Mouse (Mus musculus) urinary bladder, postnatal 4 days (tissue): Measurements from ENCODE around the gene Acat1.
A peak's percentile ranks its signal among the peaks of the same experiment; 100 is the strongest.

Experiments used
- DNase-seq, 2 experiments: peaks; one replicate each; pipeline ENCODE4 v3.0.0; 2021 to 2022; ENCODE audit warnings: low spot score in 2 of 2

The Acat1 gene

DNA sequence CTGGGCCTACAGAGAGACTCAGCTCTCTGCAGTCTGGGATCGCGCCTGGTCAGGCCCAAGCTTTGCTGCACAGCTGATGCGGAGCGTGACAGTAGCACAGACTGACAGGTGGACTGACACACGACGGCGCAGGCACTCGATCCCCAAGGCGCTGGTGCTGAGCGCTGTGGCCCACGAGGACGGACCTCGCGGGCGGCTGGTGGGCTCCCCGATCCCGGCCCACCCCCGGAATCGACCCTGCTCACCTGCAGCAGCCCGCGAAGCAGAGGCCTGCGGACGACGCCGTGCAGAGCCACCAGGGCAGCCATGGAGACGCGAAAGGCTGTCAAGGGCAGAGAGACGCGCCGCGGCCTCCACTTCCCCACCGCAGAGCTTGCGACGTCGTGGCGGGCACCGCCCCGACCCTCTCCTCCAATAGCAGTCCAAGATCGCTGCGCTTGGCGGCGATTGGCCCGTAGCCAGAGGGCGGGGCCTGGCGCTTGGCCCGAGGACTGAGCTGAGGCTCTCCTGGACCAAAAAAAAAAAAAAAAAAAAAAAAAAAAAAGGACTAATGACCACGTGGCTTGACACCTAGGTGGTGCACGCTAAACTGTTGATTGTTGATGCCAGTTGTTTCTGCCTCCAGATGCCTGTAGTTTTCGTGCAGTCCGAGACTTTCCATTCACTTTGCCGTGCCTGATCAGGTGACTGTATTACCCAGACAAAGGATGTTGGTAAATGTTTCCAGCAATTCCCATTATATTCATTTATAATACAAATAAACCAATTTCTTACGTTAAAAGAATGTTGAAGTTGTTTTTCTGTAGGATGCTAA, at the start of gene Acat1:
Acat1 (minus strand) TSS at position 415 of the 814 bp plus-strand sequence.
- DNase-seq, result peak; percentile 94 to 97

DNA sequence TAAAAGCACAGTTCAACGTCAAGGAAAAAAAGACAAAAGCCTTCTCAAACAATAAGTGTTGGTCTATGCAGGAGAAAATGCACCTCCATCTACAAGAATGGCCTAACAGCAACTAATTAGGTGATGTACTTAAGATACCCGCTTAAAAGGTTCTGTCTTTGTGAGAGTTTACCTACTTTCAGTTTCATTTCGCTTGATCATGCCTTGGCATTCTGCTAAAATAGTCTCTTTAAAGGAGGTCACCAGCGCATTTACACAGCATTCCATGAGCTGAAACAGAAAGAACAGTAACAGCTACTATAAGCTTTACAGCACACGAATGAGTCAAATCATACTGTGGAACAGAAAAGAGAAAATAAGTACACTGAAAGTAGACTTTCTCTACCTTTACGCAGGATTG, 24.6 kb upstream of the Acat1 start:
- DNase-seq, result no peak

DNA sequence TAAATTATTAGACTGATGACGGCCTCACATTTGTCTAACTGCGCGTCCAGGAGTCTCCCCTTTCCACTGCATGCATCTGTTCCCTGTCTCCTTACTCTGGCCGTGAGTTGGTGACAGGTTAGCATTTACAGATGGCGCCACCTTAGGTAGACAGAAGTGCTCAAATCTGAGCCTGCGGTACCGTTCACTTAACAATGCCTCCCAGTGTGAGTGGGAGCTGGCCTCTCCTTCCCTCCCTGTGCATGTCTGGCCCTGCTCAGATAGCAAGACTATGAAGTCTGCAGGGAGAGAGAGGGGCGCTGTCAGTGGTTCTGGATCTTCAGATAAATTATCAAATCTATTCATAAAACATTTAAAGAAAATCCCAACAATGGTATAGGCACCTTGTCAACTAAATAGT, 5.1 kb upstream of the Acat1 start:
- DNase-seq, result no peak

DNA sequence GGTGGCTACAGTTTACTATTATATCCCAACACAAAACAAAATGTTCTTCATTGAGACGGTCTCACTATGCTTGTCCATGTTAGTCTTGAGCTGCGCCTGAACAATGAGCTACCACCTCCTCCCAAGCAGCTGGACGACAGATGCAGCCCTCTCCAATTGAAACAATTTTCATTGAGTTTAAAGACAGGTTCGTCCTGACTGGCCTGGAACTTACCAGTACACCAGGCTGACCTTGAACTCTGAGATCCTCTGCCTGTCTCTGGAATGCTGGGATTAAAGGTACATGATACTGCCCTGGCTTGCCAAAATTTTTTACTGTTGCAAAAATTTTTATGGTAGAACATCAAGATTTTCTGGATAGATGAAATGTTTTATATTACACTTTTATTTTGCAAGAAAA, 4.1 kb upstream of the Acat1 start:
- no peak for DNase-seq

DNA sequence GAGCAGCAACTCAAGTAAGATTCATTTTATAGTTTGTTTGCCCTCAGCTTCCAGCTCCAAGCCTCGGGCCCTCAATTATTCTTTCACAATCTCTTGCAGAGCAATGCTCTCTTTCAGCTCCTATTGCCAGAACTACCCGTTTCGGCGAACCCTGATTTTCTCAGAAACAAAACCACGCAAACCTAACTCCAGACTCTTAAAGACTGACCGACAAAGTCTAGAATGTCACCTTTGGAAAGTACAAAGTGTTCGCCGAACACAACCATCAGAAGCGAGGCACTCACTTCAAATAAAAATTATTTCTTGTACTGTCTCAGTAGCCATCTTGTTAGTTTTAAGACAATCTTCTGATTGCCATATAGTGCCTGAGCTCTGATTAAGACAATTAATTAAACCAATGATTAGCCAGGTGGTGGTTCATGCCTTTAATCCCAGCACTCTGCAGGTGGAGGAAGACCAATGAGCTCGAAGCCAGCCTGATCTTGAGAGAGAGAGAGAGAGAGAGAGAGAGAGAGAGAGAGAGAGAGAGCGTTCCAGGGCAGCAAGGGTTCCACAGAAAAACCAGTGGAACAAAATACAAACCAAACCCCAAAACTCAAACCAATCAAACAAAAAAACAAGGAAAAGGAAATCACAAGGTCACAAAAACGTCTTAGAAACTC, 745 bp downstream of the Acat1 start:
- DNase-seq, result no peak

DNA sequence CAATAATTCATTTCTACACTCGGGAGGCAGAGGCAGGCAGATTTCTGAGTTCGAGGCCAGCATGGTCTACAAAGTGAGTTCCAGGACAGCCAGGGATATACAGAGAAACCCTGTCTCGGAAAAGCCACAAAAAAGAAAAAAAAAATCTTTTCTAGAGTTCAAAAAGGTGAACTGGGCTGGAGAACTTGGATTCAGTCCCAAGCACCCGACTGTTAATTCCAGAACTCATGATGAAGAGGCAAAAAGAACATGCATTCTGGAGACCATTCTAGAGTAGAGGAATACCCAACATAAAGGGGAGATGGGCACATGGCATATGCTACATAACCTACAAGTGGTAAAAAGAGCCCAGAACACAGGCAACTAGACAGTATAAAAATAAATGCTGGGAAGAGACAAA, 2.4 kb downstream of the Acat1 start:
- DNase-seq, result no peak

DNA sequence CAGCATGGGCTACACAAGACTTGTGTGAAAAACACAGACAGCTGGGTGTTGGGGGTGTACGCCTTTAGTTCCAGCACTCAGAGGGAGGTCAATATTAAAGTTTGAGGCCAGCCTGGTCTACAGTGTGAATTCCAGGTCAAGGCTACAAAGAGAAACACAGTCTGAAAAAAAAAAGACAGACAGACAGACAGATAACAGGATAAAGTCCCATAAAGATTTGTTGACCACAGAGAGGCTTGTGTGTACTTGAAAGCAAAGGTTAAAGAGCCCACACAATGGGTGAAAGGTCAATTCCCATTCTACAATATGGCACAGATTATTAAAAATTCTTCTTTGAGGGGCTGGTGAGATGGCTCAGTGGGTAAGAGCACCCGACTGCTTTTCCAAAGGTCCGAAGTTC, 3.0 kb downstream of the Acat1 start:
- DNase-seq, result no peak

DNA sequence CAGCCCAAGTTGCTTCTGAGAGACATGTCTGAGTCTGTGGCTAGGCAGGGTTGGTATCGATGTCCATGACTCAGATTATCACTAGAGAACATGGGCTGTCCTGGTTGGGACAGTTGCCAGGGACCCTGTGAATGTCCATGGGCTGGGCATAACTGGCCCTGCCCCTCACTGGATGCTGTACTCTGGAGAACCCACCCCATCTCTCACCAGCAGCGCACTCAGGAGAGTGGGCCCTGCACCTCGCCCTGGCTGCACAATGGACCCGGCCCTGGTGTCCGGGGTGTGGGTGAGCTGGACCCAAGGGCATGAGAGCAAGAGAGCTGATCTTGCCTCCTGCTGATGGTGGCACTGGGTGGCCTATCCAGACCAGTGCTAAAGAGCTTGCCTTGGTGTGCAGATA, 5.2 kb downstream of the Acat1 start:
- no peak for DNase-seq

DNA sequence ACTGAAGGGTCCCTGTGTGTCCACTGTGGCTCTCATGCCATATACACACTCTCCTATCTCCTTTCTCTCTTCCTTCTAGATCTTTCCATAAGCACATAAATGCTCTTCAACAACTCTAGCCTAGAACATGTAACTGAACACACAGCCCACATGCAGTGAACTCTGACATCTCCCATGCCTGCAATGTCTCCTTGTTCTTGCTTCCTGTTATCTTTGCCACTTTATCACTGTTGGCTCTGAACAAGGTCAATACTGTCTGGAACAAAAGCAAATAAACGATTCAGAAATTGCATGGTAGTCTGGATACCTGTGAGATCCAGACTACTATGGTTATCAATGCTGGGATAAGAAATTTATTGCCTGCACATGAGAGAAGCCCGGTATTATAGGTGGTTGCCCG, 6.3 kb downstream of the Acat1 start:
- no peak for DNase-seq

DNA sequence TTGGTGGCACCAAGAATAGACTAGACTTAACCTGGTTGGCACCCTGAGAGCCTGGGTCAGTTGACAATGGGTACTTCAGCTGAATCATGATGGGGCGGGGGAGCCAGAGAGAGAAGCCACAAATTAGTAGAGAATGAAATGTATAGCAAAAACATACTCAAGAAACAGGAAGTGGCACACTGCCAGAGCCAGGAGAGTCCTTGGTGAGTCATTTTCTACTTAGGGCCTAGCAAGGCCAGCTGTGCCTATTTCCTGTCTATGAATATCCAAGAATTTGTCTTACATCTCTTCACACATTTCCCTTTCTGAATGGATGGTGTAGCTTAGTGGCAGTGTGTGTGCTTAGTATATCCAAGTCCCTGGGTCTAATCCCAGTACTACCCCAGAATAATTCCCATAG, 6.8 kb downstream of the Acat1 start:
- DNase-seq, result no peak

DNA sequence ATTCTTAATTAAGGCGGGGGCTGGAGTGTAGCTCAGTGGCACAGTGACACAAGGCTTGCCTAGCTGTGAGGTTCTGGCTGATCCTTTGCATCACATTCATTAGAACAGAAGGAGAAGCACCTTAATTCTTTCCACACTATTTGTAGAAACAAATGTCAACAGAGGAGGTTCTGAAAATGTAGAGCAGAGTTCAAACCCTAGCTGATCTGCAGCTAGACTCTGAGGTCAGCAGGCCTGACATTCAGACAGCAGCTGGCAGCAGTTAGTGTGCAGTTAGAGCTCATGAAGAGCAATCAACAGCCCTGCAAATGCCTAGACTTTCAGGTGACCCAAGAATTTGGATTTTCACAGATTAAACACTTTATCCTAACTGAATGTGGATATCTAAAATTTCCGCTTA, 8.6 kb downstream of the Acat1 start:
- no peak for DNase-seq

DNA sequence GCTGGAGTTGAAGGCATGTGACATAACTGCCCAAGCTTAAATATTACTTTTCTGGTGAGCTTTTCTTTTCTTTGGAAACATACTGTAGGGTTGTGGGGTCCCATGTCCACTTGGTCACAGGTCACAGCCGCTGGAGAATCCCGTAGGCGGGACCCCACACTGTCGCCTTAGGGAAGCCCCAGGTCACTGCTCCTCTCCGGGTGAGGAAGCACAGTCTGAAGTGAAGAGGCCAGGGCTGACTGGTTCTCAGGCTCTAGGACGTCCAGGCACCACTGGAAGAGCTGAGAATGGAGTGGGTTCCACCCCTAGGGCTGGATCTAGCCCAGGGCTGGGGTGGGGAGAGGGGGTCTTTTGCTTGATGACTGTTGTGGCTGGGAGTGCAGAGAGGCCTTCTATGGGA, 11.6 kb downstream of the Acat1 start:
- no peak for DNase-seq

DNA sequence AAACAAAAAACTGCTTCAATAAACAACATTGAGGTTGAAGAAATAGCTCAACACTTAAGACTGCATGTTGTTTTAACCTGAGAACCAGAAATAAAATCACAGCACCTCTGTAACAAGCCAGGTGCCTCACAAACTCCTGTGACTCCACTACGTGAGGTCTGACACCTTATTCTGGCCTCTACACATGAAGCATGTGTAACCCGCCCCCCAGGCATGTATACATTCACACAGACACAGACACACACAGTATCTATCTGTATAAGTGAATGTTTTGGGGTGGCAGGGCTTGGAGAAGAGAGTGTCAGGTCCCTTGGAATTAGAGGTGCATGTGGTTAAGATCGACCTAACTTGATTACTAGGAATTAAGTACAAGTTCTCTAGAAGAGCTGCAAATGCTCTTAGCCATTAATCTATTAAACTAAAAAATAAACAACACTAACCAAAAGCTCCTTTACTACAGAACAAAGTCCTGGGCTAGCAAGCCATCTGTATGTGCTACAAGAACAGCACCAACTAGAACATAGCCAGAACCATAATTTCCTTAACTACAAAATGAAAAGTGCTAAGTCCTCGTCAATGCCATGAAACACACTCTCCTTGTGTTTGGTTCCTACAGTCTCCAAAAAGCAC, 13.1 kb downstream of the Acat1 start:
- DNase-seq, result peak in 1 of 2 experiments; percentile 0

DNA sequence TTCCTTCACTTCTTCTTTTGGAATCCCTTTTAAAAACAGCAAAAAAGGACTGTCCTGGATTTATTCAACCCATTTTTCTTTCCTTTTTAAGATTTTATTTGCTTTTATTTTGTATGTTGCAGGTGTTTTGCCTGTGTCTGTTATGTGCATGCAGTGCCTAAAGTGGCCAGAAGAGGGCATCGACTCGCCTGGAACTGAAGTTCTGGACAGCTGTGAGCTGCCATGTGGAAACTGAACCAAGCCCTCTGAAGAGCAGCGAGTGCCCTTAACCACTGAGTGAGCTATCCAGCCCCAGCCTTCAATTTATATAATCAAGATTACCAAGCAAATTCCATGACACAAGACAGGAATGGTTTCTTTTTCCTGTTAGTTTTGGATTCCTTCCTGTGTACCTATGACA, 15.4 kb downstream of the Acat1 start:
- peak; percentile 38 to 73 for DNase-seq

DNA sequence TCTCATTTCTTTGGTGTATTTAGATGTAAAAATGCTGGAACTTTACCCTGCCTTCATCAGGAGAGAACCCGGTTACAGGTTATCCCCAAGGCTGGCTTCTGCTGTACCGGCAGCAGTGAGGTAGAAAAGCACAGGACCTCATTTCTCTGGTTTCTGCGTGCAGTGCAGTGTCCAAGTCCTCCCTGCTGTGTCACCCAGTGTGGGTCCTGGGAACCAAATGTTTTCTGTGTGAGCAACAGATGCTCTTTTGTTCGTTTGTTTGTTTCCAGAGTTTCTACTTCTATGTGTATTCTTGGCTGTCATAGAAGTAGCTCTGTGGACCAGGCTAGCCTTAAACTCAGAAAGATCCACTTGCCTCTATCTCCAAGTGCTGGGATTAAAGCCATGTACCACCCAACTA, 28.3 kb downstream of the Acat1 start:
- no peak for DNase-seq

DNA sequence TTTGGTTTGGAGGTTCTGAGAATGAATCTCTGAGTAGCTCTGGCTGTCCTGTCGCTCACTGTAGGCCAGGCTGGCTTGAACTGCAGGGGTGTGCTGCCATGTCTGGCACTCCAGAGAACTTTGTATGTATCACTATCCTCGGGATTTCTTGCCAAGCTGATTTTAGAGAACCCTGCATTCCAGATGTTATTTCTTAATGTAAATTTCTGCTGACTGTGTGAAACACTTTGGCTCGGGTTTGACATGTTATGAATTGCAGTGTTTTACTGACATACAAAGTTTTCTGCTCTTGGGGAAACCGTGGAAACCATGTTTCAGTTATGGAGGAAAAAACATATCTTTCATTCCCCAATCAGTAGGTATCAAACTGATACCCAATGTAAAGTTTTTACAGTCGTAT, 34.5 kb downstream of the Acat1 start:
- no peak for DNase-seq

DNA sequence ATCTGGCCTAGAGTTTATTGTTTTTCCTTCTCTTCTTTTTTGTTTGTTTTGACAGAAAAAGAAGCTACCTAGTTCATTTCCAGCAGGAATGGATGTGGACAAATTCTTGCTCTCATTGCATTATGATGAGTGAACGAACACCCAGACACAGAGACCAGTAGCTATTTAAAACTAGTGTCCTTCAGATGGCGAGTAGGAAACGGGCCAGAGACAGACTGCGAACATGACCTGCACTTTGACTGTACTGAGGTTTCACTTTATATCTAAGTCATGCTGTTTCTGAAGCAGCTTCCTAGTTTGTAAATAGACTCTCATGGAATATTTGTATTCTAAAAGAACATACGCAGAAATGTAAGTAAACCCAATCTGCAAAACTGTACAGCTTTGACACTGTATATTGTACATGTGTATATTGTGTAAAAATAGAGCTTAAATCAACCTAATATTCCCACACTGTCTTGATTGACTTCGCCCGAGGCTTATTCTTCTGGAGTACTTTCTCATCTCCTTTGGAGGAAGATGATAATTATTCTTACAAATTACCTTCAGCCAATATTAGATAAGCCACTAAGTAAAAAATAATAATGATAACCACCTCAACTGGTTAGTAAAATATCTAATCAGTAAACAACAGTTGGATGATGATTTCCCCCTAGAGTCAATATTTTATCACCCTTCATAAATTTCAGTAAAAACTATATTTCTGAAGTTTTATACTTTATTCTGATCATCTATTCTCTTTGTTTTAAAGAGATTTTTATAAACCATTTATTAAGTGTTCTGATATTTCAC, 37.5 kb downstream of the Acat1 start:
- no peak for DNase-seq

DNA sequence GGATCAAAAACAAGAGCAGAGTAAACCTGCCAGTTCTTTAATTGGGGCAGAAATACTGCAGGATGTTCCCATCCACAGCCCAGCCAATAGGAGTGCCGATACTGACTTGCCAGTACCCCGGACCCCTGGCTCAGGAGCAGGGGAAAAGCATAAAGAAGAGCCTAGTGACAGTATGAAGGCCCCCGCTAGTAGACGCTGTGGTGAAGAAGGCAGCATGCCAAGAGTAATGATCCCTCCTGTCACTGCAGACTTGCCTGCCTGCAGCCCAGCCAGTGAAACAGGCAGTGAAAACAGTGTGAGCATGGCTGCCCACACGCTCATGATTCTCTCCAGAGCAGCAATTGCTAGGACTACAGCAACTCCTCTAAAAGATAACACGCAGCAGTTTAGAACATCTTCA, 39.5 kb downstream of the Acat1 start:
- no peak for DNase-seq

DNA sequence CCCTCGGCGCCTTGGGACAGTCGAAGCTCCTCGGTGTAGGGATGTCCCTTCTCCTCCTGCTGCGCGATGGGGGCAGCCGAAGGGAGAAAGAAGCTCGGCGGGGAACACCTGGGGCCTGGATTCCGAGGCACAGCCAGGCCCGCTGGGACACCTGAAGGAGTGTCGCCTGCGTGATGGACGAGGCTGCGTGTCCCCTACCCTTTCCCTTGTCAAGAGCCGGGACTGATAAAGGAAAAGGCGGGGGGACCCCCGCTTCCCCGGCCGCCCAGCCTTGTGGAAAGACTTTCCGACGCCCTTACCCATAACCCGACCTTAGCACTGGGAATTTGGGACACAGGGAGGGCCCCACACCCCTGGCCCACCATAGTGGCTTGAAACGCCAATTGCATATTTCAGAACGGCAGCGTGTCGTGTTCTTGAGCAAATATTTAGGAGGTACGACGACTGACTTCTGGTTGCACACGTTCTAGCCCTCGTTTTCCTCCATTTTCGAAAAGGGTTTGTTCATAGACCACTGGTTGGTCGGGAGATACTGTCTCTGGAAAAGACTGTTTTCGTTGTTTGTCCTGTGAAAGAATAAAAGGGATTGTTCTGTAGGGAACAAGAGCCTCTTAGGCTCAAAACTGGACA, 72.7 kb downstream of the Acat1 start:
- DNase-seq, result peak in 1 of 2 experiments; percentile 58

DNA sequence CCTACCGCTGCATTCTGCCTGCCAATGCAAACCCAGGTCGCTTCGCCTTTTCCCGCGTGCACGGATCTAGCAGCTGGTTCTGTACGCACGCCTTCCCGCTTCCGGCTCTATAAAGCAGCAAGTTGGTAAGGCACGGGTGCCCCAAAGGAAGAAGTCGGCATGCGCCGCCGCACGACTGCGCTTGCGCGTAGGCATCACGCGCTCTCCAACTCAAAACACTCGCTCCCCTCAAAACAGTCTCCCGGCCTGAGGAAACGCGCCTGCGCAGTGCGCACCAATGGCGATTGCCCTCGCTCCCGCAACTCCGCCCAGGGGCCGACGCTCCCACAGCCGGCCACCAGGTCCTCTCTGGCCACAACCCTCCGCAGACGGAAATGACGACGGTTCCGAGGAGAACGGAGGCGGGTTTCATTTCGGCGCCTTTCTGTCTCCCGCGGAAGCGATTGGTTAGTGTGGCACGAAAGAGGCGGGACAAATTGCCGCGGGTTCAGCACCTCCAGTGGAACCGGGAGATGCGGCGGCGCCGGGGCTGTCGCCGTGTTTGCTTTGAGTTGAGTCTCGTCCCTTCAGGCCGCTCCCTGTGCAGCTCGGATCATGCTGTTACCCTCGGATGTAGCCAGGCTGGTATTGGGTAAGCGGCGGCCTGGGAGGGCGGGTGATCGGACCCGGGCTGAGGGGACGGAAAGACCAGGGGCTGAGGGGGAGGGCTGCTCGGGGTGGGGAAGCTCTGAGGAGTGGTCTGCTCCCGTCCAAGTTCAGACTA, 73.4 kb downstream of the Acat1 start, which contains the start of the genes Atm and Npat:
Atm (minus strand) TSS at position 183 of the 763 bp plus-strand sequence.
Npat (plus strand) TSS at position 490 of the 763 bp plus-strand sequence.
- DNase-seq, result peak; percentile 99 to 100
